Mouse (Mus musculus): ENCODE data around the gene Nkx1-2.

Nkx1-2 gene

DNA sequence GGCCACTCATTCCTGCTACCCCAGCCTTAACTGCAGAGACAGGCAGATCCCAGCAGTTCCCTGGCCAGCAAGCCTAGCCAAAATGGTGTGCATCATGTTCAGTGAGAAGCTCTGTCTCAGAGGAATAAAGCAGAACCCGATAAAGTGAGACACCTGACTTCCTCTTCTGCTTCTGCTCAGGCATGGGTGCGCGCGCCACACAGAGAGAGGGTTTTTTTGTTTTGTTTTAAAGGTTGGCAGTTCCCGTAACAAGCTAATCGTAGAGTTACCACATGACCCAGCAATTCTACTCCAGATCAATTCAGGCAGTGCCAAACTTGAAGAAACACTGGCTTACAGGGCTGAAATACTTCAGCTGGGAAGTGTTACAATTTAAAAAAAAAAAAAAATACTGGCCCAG lies 30.6 kb downstream of the Nkx1-2 start:
- intact Hi-C loops (cut with DNase I) = no loop called here

GRCm38 (mm10) chr7:132565831-132566230 lies 33.6 kb downstream of the Nkx1-2 start:
- intact Hi-C loops (cut with DNase I) = no loop called here

GRCm38 (mm10) chr7:132559138-132559766 lies 40.2 kb downstream of the Nkx1-2 start:
- intact Hi-C loops (cut with DNase I) = loop anchor here (10.0 kb wide), 1 partner anchor 244 kb away; the partner anchor contains the start of gene Chst15

- intact Hi-C loops (cut with DNase I) = loop anchor here (10.0 kb wide), 1 partner anchor 243 kb away; the partner anchor contains the start of gene Chst15
These were observed 41.2 kb downstream of the Nkx1-2 start for GRCm38 (mm10) chr7:132558141-132558736.

GRCm38 (mm10) chr7:132556575-132556974 lies 42.9 kb downstream of the Nkx1-2 start:
- intact Hi-C loops (cut with DNase I) = loop anchor here (10.0 kb wide), 1 partner anchor 242 kb away; the partner anchor contains the start of gene Chst15

DNA sequence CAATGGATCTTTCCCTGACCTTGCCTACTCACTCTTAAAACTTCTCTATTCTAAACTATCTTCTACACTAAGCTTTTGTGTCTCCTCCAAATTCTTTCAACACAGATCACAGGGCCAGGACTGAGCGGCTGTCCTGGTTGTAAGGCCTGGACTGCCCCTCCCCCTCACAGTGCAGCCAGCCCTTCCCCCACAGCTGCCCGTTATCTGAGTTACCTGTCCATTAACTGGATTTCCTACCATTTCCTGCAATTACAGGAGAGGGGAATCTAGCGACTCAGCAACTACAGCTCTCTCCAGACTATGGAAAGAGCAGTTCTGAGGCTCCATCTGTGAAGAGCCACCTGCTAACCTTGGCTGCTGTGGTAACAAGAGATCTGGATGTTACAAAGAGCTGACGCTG lies 43.5 kb downstream of the Nkx1-2 start:
- intact Hi-C loops (cut with DNase I) = loop anchor here (10.0 kb wide), 1 partner anchor 241 kb away; the partner anchor contains the start of gene Chst15

GRCm38 (mm10) chr7:132554091-132554490 lies 45.3 kb downstream of the Nkx1-2 start:
- intact Hi-C loops (cut with DNase I) = loop anchor here (5.0 to 10.0 kb wide), 2 partner anchors 239 to 657 kb away; partner anchors contain the start of gene Chst15

GRCm38 (mm10) chr7:132551351-132552126 lies 47.9 kb downstream of the Nkx1-2 start:
- intact Hi-C loops (cut with DNase I) = loop anchor here (2.0 to 10.0 kb wide), 4 partner anchors 77 to 654 kb away; partner anchors contain the start of gene Chst15

DNA sequence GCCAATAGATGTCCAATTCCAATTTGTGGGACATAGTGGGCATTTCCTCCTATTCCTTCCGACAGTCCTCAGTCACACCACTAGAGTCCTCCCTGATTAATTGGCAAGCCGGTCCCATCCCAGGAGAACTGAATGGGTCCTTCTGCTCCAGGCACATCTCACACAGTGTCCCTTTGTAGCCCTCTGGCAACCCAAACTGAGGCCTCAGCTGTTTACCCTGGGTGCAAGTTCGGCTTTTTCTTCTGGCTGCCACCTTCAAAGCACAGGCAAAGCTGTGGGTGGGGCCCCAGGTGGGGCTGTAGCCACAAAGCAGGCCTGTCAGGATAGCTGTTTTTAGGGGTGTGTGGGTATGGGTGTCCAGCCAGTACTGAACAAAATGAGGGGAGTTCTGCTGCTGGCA lies 52.3 kb downstream of the Nkx1-2 start:
- intact Hi-C loops (cut with DNase I) = no loop called here

Measured in adrenal gland (tissue).